Mouse (Mus musculus) layer of hippocampus, adult 9-10 months (tissue): ENCODE measurements around the gene Rps6kc1.

Experiments
- DNase-seq: peaks from one replicate; pipeline ENCODE4 v3.0.0; 2022; ENCODE audit warnings: low spot score

Rps6kc1 gene

GRCm38 (mm10) chr1:190834201-190834907, 77.2 kb downstream of the Rps6kc1 start:
- DNase-seq: no peak

DNA sequence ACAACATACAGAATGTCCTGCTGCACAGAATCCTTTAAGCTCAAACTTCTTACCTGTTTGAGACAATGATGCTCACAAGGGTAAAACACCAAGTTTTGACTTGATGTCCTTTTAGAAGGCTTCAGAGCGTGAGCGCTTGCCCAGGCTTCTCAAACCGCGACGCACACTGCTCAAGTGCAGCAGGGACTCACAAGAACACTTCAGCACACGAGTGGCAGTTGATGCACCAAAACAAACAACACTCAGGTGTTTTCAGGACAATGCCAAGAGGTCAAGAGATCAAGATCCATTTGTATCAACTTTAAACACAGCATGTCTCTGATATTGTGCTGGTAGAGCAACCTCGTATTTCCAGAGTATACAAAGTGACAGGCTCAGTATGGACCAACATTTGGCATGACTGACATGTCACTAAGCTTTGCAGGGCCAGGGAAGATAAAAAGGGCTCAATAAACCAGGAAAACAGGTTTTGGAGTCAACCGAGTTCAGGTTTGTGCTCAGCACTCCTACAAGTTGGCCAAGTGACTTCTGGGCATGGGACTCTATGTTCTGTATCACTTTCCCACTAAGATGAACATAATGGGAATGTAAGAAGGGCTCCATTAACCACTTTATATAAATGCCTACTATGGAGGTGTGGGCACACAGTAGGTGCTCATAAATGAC, 78.5 kb downstream of the Rps6kc1 start:
- DNase-seq: no peak

- DNase-seq: peak; percentile 82
Observed at GRCm38 (mm10) chr1:190831839-190832497, 79.6 kb downstream of the Rps6kc1 start.

DNA sequence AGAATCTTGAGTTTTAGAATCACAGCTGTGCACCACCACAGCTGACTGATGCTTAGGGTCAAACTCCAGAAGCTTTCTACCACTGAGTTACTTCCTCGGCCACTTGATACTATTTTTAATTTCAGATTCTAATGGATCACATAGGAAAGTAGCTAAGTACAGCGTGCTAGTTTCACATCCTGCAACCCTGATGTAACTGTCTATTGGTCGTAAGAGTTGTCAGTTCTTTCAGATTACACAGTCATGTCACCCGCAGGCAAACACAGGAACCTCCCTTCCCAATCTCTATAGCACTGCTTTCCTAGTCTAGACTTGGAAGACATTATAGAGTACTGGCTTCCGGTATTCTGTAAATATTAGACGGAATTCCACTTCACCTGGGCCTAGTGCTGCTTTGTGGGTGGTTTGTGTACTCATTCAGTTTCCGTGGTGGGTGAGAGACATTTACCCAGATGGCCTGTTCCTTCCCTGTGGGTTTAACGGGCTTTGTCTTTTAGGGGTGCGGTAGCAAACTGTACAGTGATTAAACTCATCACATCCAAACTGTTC, 85.0 kb downstream of the Rps6kc1 start:
- DNase-seq: no peak

DNA sequence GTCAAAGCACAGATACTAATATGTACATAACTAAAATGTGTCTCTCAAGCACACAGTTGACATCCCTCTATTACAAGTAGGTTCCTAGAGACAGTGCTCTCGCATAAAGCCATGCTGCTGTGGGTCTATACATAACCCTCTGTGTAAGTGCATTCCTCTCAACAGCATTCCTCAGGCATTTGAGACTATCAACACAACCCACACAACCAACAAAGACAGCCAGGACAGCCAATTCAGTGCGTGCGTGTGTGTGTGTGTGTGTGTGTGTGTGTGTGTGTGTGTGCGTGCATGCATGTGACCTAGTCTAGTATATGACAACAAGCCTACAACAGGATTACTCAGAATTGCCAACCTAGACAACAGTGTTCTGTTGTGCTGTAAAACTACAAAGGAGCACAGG, 87.8 kb downstream of the Rps6kc1 start:
- no peak for DNase-seq

GRCm38 (mm10) chr1:190816141-190816540, 95.4 kb downstream of the Rps6kc1 start:
- no peak for DNase-seq

- DNase-seq: no peak
Observed at GRCm38 (mm10) chr1:190810408-190810807, 101.2 kb downstream of the Rps6kc1 start.

GRCm38 (mm10) chr1:190808766-190809221, 102.8 kb downstream of the Rps6kc1 start:
- no peak for DNase-seq

DNA sequence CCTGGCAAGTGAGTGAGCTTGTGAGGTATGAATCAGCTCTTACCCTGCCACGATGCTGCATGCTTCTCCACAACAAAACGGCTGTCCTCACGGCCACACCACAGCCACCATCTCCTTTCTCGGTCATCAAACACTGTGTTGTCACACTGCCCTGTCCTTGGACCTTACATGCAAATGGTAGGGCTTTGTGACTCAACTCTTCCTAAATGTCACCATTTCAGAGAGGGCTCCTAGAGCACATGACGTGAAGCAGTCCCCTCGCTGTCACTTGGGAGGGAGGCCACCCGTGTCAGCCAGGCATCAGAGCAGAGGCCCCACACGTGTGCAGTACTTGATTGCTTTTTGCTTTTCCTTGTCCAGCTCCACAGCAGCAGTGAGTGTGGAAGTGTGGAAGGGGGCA, 104.8 kb downstream of the Rps6kc1 start:
- DNase-seq: no peak

- DNase-seq: no peak
Observed at GRCm38 (mm10) chr1:190798668-190799067, 112.9 kb downstream of the Rps6kc1 start.

- DNase-seq: no peak
Observed at GRCm38 (mm10) chr1:190797483-190798058, 114.0 kb downstream of the Rps6kc1 start.

GRCm38 (mm10) chr1:190796745-190797482, 114.7 kb downstream of the Rps6kc1 start:
- DNase-seq: peak; percentile 78

- no peak for DNase-seq
Observed at GRCm38 (mm10) chr1:190791638-190792037, 119.9 kb downstream of the Rps6kc1 start.

- no peak for DNase-seq
Observed at GRCm38 (mm10) chr1:190790720-190791119, 120.8 kb downstream of the Rps6kc1 start.

DNA sequence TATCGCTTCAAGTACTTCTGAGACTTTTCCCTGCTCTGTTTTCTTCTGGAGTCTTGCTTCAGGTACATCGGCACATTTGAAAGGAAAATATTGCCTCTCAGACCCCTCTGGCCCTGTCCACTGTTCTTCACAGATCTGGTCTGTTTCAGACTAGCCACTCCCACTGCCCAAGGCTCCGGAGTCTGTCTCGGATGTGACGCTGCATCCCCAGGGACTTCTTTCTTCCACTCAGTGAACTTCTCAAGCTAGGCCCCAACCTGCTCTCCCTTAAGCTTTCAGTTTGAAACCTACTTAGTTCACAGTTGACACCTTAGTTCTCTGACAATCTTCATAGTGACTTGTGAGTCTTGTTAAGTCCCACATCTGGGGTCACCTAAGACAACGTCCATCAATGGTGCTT, 133.9 kb downstream of the Rps6kc1 start:
- no peak for DNase-seq

GRCm38 (mm10) chr1:190776260-190776659, 135.3 kb downstream of the Rps6kc1 start:
- no peak for DNase-seq

DNA sequence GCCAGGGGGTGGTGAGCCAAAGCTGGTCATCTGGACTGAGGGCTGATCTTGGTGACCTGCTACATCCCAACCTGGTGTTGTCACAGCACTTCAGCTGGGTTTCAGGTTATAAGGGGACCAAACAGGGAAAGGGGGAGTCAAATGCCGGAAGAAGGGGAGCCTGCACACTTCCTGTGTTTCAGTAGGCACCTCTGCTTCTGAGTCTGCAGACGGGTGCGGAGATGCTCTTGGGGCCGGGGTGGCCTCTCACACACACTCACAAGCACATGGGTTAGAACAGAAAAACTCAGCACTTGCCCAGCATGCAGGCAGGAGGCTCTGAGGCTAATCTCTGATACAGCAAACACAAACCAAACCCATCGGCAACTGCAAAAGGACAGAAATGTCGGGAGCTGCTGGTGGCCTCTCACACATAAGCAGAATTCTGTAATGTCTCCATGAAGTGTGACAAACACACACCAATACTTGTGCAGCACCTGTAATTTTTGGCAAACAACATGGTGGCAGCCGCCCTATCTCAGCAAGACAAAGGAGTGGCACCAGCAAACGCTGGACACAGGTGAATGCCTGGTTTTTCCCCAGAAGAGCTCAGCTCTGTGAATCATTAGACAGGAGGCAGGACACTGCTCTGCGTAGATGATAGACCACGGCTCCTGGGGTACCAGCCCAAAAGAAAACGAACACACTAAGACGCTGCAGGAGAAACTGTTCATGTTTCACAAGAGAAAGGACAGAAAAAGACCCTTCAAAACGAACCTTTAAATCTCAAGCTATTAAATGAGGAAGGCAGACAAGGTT, 139.3 kb downstream of the Rps6kc1 start:
- DNase-seq: no peak

DNA sequence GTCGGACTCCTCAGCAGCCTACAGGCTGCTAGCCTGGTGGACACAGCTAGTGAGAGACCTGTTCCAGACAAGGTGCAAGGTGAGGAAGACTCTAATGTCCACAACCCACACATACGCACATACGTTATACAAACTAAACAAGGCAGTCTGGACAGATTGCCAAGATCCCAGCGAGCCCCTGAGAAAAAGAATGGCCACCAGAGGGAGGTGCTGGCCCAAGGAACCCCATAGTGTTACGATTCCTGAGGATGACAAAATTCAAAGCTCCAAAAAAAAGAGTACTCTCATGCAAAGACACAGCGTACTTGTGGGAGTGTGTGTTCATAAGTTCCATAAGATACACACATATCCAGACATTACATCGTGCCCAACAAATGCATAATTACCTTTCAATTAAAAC, 141.8 kb downstream of the Rps6kc1 start:
- no peak for DNase-seq

DNA sequence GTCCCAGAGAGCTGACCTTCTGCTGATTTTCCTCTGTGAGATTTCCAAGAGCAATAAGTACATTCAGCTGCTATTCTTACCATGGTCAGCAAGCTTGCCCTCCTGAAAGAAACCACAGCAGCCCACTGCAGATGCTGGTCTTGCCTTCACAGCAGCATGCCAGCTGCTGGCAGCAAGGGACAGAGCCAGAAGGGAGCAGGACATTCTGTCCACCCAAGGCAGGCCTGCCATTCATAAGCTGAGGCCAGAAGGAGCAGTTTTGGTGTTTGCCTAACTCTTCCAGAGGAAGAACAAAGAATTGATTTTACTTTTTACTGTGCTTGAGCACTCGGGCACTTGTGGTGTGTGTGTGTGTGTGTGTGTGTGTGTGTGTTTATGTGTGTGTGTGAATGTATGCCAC, 143.3 kb downstream of the Rps6kc1 start:
- no peak for DNase-seq

- no peak for DNase-seq
Observed at GRCm38 (mm10) chr1:190767621-190768020, 143.9 kb downstream of the Rps6kc1 start.

DNA sequence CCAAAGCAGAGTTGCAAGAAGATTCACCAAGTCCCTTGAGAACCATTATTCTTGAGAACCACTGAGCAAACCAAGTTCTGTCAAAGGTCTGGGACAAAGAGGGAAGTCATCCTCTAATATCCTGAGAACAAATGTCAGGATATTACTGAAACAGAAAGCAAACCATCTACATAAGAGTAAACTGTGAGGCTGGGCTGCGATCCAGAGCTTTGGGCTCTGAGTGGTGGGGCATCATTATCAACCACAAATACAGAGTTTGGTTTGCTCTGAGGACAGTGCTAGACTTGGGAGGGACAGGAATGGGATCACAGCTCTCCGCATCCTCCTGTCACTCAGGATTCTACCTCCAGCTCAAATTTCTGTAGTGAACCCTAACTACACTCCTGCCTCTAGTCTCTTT, 144.8 kb downstream of the Rps6kc1 start:
- no peak for DNase-seq
